Mouse (Mus musculus) liver, embryonic 14.5 days (tissue): ENCODE data around the gene Arhgap22.

ENCODE experiments used
- CTCF ChIP-seq: IDR thresholded peaks from 2 replicates; pipeline ENCODE4 v1.5.1; 2016; ENCODE audit warnings: antibody characterized with exemption, low read depth, control low read depth
- EP300 ChIP-seq: IDR thresholded peaks from 2 replicates; pipeline ENCODE4 v1.6.1; 2016; ENCODE audit warnings: antibody characterized with exemption, low read depth

DNA sequence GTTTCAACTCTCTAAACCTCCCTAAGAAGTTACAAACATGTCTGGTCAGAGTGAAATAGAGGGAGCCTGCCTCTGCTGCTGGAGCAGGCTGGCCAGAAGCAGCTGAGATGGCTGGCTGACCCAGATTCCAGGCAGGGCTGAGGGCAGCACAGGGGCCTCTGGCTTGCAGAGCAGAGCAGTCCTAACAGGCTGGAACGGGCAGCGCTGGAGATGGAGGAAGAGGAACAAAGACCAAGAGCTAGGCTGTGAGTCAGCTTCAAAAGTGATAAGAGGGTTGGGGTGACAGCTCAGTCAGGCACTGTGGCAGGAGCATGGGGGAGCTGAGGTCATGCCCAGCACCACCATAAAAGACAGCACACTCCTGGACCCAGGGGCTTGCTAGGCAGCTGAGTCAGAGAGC lies 62.4 kb downstream of the Arhgap22 start:
- TF ChIP-seq CTCF (no peak), EP300 (no peak)
